Mouse (Mus musculus): ENCODE measurements around the gene Zfp316. TPM values are rescaled to one million over a fixed set of nuclear protein-coding genes. Genes with fewer than 3 reads are reported as not detected.
A peak's percentile ranks its signal among the peaks of the same experiment; 100 is the strongest.

Gene Zfp316
- total RNA-seq, 2 experiments from 2014 or later = 0.59 to 1.8 TPM

GRCm38 (mm10) chr5:143287774-143288328 lies 18.0 kb upstream of the Zfp316 start:
- peak; percentile 54 for ATAC-seq (replicated peaks; ENCODE audit: poor library complexity)

GRCm38 (mm10) chr5:143284762-143285161 lies 14.9 kb upstream of the Zfp316 start:
- peak; percentile 56 for ATAC-seq (replicated peaks; ENCODE audit: poor library complexity)

- no peak for ATAC-seq (replicated peaks; ENCODE audit: poor library complexity)
These were observed 9.4 kb upstream of the Zfp316 start for GRCm38 (mm10) chr5:143279247-143279646.

GRCm38 (mm10) chr5:143275761-143276160 lies 5.9 kb upstream of the Zfp316 start:
- ATAC-seq (replicated peaks; ENCODE audit: poor library complexity) = no peak

GRCm38 (mm10) chr5:143272540-143273330 lies 2.9 kb upstream of the Zfp316 start:
- ATAC-seq (replicated peaks; ENCODE audit: poor library complexity) = peak; percentile 73

- ATAC-seq (replicated peaks; ENCODE audit: poor library complexity) = peak; percentile 52
These were observed 2.3 kb upstream of the Zfp316 start for GRCm38 (mm10) chr5:143272108-143272507.

- ATAC-seq (replicated peaks; ENCODE audit: poor library complexity) = no peak
These were observed 1.8 kb upstream of the Zfp316 start for GRCm38 (mm10) chr5:143271642-143272041.

- ATAC-seq (replicated peaks; ENCODE audit: poor library complexity) = no peak
These were observed 313 bp upstream of the Zfp316 start for GRCm38 (mm10) chr5:143270151-143270519.

- no peak for ATAC-seq (replicated peaks; ENCODE audit: poor library complexity)
These were observed 848 bp downstream of the Zfp316 start for GRCm38 (mm10) chr5:143268985-143269362.

- ATAC-seq (replicated peaks; ENCODE audit: poor library complexity) = no peak
These were observed 3.0 kb downstream of the Zfp316 start for GRCm38 (mm10) chr5:143266794-143267193.

- no peak for ATAC-seq (replicated peaks; ENCODE audit: poor library complexity)
These were observed 4.4 kb downstream of the Zfp316 start for GRCm38 (mm10) chr5:143265409-143265808.

GRCm38 (mm10) chr5:143264689-143265088 lies 5.1 kb downstream of the Zfp316 start:
- no peak for ATAC-seq (replicated peaks; ENCODE audit: poor library complexity)

- no peak for ATAC-seq (replicated peaks; ENCODE audit: poor library complexity)
These were observed 8.2 kb downstream of the Zfp316 start for GRCm38 (mm10) chr5:143261636-143262035.

GRCm38 (mm10) chr5:143255802-143256201 lies 14.0 kb downstream of the Zfp316 start:
- no peak for ATAC-seq (replicated peaks; ENCODE audit: poor library complexity)

- ATAC-seq (replicated peaks; ENCODE audit: poor library complexity) = no peak
These were observed 14.7 kb downstream of the Zfp316 start for GRCm38 (mm10) chr5:143255131-143255519.

- no peak for ATAC-seq (replicated peaks; ENCODE audit: poor library complexity)
These were observed 15.2 kb downstream of the Zfp316 start for GRCm38 (mm10) chr5:143254487-143255130.

GRCm38 (mm10) chr5:143253881-143254486 lies 15.8 kb downstream of the Zfp316 start:
- no peak for ATAC-seq (replicated peaks; ENCODE audit: poor library complexity)

GRCm38 (mm10) chr5:143253186-143253880 lies 16.5 kb downstream of the Zfp316 start:
- ATAC-seq (replicated peaks; ENCODE audit: poor library complexity) = no peak

- ATAC-seq (replicated peaks; ENCODE audit: poor library complexity) = no peak
These were observed 17.0 kb downstream of the Zfp316 start for GRCm38 (mm10) chr5:143252791-143253185.

- ATAC-seq (replicated peaks; ENCODE audit: poor library complexity) = no peak
These were observed 17.8 kb downstream of the Zfp316 start for GRCm38 (mm10) chr5:143252039-143252438.

- no peak for ATAC-seq (replicated peaks; ENCODE audit: poor library complexity)
These were observed 24.9 kb downstream of the Zfp316 start for GRCm38 (mm10) chr5:143244926-143245325.
